Mouse (Mus musculus) right cerebral cortex, postnatal 4 days (tissue): Measurements from ENCODE around the gene Ubc.
"Not testable (repeated sequence)": the region's sequence is repeated elsewhere in the genome, so short reads cannot be mapped to it uniquely, and the experiment has no call there.

ENCODE experiments used
- DNase-seq: peaks from one replicate; pipeline ENCODE4 v3.0.0-alpha.2; 2022

Ubc gene

DNA sequence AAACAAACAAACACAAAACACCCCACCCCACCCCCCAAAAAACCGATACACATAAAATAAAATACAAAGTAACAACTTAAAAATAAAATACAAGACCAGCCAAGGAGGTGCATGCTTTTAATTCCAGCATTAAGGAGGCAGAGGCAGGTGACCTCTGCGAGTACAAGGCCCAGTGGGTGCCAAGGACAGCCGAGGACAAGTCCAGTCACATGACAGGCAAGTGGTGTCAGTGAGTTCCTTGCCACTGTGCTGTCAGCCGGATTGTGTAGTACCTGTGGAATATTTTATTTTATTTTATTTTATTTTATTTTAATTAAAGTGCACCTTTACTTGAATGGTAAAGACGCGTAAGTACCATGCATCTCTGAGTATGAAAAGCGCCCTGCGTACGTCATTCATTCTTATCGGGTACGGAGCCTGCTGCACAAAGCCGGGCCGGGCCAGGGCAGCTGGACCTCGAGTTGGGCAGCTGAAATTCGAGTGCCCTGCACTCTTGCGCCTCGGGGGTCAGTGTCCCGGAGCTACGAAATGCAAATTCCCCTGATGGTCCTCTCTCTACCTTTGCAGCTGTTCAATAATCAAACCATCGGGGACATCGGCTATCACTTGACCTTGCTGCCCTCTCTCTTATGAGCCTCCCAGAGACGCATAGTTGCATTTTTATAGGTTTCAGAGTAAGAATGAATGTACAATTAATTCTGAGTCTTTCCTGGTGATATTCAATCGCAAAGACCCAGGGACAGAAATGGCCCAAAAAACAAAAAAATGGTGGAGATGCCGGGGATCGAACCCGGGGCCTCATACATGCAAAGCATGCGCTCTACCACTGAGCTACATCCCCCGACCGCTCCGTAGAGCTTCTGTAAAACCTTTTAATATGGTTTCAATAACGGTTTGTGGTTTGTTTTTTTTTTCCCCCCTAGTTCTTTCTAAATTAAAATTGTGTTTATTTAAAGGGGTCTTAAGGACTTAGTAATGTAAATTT is 13.8 kb upstream of the Ubc start:
- DNase-seq = peak; percentile 81

DNA sequence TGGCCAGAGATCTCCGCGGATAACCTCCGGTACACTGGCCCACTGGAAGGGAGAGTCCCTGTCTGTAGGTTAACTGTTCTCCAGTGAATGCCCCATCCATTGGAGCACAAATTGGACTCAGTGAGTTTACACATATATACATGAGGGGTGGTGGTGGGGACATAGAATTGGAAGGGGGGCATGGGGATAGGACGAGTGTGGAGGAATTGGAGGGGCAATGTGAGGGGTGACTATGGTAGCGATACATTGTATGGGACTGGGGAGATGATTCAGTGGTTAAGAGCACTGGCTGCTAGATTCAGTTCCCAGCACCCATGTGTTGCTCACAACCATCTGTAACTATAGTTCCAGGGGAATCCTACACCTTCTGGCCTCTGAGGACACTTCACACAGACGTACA is 13.0 kb upstream of the Ubc start:
- no peak for DNase-seq

DNA sequence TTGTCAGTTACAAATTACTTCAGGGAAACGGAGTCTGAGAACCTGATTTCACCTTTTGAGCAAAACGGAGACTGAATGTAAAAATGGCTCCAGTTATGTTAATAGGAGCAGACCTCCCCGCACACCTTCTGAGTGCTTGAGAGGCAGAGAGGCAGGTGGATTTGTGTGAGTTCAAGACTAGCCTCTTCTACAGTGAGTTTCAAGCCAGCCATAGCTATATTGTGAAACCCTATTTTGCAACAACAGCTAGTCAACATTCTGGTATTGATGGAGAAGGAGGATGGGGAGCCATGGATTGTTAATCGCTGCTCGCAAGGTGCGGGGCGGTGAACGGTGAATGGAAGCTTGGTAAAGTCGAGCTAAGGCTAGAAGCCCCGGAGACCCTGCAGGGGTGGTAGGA is 12.5 kb upstream of the Ubc start:
- DNase-seq = no peak

DNA sequence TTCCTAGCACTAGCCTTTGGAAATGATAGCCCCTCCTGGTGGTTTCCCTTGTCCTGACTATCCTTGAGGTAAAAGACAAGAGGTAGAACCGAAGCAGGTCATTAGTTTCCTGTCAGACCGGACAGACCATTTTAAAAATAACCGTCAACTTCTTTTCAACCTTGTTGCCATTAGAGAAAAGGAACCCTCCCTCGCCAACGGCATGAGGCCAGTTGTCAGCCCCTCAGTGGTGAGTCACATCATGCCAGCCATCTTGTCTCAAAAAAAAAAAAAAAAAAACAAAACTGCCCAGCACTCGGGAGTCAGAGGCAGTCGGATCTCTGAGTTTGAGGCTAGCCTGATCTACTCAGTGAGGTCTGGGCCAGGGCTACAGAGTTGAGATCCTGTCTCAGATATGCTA is 10.9 kb upstream of the Ubc start:
- DNase-seq = no peak

DNA sequence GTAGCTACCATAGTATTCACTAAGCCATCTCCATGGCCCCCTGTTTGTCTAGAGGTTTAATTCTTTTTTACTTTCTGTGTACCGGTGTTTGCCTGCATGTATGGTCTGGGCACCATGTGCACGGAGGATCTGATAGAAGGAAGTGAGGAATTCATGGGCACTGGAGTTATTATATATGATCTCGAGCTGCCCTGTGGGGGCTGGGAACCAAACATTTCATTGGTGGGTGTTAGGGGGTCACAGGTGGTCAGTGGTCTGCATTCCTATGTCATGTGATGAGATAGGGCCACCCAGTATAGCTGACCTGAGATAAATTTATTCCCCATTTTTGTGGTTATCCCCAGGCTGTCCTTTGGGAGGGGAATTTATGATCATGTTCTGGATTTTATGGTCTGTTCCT is 5.0 kb upstream of the Ubc start:
- DNase-seq = no peak

DNA sequence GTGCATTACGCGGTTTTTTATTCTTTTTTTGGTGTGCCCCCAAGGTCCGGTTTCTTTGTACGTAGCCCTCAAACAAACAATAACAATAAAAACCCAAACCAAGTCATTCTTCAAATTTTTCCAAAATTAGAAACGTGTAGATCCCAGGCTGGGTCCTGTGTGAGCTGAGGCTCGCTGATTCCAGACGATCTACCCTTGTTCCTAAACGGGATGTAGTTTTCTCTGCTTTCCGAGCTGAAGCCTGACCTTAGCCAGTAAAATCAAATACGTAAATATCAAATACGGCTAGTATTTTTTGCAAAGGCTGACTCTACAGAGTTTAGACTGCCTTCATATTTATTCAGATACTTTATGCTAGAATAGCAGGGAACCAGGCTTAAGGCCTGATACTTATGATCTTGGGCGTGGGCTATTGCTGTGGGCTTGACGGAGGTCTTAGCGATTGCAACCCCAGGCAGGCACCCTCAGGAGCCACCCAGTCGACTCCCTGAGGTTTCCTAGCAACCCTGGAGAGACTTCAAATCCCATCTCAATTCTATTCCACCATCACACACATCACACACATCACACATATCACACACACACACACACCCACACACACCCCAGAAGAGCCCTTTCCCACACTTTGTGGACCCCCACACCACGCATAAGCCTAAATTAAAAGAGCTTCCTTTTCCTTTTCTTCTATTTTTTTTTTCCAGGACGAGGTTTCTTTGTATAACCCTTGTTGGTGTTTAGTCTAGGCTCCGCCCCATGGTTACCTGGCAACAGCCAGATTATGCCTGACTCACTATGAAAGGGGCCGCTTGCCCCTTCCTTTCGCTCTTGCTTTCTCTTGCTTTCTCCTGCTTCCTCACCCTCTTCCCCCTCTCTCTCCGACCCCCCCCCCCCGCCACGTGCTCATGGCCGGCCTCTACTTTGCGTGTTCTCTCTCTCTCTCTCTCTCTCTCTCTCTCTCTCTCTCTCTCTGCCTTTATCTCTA is 3.9 kb upstream of the Ubc start:
- DNase-seq = peak; percentile 60

DNA sequence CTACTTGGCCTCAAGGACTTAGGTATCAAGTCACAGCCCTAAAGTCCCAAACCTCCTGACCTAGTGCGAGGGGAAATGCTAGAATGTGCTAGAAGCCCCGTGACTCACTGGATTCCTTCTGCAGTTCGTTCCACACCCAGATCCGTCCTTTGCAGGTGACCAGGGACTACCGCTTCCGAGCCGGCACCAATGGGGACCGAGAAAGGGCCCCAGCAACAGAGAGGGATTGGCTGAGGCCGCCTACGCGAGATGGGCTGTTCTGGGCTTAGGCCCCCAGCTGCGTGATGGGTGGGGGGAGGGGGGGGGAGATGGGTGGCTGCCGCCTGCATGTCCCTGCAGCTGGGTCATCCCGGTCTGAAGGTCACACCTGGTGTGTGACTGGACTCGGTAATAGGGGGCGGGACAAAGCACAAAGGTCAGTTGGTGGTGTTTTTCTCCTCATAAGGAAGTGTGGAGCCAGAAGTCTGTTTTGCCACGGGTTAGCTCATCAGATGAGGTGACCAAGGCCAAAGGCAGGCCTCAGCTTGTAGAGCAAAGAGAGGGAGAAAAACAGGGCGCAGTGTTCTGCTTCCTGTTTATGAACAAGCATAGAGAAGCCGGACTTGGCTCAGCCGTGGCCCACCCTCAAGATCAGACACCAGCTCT is 3.1 kb upstream of the Ubc start:
- DNase-seq = peak; percentile 89

DNA sequence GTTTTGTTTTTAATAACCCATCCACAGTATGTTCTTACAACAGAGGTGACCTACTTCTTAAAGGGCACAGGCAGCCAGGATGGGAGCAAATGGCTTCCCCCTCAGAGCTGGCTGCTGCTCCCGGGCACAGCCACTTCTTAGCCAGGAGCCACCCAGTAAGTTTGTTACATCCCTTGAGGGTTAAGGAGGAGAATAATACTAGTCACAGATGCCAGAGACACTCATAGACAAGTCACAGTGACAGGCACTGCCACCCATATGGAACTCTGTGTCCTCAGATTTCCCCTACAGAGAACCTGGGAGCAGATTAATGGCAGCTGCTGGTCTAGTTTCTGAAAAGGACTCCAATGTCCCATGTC is 2.6 kb upstream of the Ubc start:
- DNase-seq = no peak

DNA sequence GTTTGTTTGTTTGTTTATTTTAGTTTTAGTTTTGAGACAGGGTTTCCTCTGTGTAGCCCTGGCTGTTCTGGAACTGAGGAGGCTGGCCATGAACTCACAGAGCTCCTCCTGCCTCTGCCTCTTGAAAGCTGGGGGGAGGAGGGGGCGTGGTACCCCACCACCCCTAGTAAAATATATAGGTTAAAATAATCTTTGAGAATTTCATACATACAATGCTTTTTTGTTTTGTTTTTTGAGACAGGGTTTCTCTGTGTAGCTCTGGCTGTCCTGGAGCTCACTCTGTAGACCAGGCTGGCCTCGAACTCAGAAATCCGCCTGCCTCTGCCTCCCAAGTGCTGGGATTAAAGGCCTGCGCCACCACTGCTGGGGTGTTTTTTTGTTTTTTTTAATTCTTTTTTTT is 2.2 kb upstream of the Ubc start:
- not testable (repeated sequence) for DNase-seq

DNA sequence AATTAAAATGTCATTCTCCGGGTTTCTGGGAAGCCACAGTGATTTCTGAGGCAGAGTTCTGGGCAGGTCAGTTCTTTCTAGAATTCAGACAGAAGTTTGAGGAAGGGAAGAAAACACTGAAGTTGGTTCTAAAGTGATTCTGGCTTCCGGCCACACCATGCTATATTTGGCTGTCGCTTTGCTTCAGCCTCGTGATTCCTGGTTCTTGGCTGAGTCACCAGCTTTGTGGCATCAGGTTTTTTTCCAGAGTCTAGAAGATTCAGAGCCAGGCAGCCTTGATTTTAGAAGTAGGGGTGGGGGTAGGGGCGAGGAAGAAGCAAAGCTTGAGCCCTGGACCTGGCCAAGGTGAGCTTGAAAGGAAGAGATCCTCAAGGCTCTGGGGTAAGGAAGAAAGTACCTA is 1.6 kb upstream of the Ubc start:
- peak; percentile 72 for DNase-seq

DNA sequence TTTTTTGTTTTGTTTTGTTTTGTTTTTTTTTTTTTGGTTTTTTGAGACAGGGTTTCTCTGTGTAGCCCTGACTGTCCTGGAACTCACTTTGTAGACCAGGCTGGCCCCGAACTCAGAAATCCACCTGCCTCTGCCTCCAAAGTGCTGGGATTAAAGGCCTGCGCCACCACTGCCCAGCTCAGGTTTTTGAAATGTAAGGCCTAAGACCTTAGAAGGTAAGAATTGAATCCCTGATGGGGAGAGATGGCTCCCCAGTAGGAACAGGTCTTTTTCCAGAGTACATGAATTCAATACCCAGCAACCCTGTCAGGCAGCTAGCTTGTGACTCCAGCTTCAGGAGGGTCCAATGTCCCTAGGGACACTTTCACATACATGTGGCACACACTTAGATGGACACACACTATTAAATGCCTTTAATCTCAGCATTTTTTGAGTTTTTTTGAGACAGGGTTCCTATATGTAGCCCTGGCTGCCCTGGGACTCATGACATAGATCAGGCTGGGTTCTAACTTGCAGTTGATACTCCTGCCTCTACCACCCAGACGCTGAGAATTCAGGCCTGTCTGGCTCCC is 990 bp upstream of the Ubc start:
- DNase-seq = no peak

DNA sequence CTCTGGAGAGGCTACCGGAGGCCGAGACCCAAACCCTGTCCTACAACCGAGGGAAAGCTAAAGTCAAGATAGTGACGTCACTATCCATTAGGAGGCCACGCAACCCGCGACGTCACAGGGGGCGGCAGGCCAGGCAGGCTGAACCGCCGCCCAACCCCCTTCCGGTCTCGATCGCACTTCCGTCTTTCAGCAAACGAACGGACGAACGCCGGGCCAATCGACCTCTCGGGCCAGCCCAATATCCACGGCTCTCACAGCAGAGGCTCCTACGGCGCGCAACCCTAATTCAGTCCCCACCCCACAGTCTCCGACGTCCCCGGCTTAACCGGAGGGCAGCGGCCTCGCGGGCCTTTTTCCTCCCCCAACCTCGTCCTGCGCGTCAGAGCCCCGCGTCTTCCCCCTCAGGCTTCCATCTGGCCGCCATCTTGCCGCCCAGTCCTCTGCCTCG is 847 bp downstream of the Ubc start, which contains the start of gene Gm10382:
Gene Gm10382, plus strand, starts transcription at position 192 of the 448 bp plus-strand sequence.
- peak; percentile 77 for DNase-seq

DNA sequence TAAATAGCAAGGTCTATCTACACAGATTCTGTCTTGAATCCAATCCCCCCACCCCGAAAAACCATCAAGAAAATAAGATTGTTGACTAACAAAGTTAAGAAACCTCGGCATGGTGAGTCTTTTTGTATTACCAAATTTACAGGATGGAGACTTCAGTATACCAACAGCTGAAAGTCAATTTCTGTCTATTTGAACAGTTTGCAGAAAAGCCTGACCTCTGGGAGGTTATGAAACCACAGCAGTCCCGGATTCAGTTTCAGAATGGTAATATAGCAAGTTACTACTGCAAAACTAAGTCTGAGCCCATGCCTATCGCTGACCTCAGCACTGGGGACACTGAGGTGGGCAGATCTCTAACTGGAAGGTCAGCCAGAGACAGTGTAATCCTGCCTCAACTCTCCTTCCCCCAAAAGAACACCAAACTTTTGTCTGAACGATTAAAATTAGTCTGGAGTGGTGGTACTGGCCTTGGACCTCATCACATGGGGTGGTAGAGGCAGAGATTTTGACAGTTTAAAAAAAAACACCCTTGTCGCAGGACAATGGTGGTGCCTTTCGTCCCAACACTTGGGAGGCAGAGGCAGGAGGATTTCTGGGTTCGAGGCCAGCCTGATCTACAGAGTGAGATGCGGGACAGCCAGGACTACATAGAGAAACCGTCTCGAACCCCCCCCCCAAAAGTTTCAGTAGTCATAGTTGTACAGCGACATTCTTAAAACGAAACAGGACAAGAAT is 1.5 kb downstream of the Ubc start:
- no peak for DNase-seq

DNA sequence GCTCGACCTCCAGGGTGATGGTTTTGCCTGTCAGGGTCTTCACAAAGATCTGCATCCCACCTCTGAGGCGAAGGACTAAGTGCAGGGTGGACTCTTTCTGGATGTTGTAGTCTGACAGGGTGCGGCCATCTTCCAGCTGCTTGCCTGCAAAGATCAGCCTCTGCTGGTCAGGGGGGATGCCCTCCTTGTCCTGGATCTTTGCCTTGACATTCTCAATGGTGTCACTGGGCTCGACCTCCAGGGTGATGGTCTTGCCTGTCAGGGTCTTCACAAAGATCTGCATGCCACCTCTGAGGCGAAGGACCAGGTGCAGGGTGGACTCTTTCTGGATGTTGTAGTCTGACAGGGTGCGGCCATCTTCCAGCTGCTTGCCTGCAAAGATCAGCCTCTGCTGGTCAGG is 2.7 kb downstream of the Ubc start:
- not testable (repeated sequence) for DNase-seq

DNA sequence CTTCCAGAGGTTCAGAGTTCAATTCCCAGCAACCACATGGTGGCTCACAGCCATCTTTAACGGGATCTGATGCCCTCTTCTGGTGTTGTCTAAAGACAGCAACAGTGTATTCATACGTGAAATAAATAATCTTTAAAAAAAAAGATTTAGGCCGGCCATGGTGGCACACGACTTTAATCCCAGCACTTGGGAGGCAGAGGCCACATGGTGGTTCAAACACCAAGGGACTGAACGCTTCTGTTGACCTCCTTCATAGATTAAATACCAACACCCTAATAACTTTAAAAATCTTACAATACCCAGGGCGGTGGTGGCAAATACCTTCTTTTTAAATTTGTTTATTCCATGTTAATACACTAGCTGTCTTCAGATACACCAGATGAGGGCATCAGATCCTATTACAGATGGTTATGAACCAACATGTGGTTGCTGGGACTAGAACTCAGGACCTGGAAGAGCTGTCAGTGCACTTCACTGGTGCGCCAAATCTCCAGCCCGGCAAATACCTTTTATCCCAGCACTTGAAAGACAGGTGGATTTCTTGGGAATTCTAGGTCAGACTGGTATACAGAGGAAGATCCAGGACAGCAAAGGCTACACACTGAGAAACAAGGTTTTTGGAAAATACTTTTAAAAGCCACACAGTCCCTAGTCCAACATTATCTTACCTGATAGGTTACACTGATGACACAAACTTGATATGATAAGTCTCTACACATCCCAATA is 4.6 kb downstream of the Ubc start:
- DNase-seq = no peak

DNA sequence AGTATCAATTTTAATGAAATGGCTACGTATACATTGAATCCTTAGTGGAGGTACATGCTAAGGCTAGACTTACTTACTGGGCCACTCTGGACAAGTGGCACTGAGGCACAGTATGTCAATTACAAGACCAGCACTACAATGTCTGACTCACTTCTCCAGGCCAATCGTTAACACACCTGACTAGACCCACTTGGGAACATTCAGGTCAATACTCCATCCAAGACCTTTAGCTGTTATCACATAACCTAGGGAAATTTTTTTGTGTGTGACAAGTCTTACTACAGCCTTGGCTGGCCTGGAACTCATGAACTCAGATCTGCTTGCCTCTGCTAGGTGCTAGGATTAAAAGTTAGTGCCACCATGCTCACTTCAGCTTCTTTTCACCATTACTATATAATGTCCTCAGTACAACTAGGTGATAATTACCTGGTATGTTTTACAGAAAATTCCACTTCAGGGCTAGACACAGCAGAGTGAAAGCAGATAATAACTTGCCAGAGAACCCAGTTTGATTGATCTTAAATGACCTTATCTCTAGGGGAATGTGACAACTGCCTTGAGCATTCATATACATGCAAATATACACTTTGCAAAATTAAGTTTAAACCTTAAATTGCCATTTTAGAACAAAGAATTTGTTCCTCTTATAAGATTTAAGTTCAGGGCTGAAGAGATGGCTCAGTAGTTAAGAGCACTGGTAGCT is 5.3 kb downstream of the Ubc start:
- DNase-seq = no peak

DNA sequence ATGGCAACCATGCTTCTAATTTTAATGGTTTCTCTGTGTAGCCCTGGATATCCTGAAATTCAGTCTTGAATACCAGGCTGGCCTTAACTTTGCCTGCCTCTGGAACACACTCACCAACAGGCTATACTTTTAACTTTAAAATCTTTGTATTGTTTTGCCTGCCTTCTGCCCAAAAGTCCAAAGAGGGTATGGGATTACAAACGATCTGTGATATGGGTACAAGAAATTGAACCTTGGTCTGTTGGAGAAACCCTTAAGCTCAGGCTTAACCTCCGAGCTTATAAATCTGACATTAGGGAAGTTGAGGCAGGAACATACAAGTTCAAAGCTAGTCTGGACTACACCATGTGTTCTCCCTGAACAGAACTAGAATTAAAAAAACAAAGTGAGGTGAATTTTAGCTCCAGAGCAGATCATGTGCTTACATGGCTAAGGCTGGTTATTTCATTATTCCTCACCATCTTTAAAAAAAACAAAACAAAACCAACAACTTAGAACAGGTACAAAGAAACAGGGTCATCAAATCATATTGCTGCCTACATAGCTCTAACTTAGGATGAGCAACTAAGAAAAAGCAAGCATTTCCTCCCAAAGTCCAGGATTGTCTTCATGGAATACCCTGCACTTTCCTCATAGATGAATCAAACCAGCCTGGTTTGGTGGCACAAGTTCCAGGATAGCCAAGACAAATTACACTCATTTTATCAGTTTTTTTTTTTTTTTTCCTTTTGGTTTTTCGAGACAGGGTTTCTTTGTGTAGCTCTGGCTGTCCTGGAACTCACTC is 6.2 kb downstream of the Ubc start:
- DNase-seq = no peak

DNA sequence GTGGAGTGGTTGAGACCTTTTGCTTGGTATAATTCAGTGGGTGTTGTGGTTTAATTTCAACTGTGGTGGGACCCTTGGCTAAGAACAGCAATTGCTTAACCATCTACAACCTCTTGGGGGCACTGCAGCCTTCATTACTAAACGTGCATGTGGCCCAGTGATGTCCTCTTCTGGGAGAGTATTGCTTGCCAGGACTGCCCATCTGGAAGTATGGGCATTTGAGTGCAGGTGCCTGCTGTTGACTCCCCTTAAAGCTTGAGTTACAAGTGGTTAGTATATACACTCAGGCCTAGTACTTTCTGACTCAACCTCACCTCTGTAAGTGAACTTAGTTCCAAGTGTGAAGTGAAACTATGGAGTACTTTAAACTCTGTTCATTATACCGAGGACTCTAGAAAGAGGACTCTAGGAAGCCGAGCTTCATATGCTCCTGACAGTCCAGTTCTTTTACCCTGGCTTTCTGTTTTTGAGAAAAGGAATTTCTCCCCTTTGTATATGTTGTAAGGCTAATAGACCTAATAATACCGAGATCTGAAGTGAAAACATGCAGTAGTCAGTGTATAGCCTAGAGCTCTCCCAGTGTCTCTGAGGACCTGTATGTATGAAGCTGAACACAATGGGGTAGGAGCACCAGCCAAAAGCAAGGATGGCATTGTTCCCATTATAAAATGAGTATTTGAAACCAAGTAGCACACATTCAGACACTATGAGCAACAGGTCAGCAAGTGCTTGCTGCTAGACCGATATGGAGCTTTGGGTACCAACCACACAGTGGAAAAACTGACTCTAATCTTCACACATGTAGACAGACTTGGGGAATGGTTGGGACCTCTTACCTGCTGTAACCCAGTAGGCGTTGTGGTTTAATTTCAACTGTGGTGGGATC is 7.1 kb downstream of the Ubc start:
- DNase-seq = peak; percentile 55
